Mouse (Mus musculus): ENCODE measurements around the gene Ptgs1. TPM values are rescaled to one million over a fixed set of nuclear protein-coding genes. Genes with fewer than 3 reads are reported as not detected.
"Not testable (repeated sequence)": the region's sequence is repeated elsewhere in the genome, so short reads cannot be mapped to it uniquely, and the experiment has no call there.

Ptgs1 gene
- 27.9 and 31.3 TPM in 2 replicates for polyA plus RNA-seq (2015; fragmentation: Nextera tagmentation; extraction: Ambion mirVana)

GRCm38 (mm10) chr2:36230366-36230765 lies at the start of gene Ptgs1:
TSS of gene Ptgs1 (plus strand) at chr2:36230426.
- WGBS: under 1% methylated on average over 18 of the region's 18 CpGs
- Histone ChIP-seq H3K9me3 (no peaks in the 10 kb centered on the region), H3K4me1 (peaks cover 25% of the 10 kb centered on the region), H3K9ac (no peak within 1 kb of the TSS), H3K4me2 (peak within 1 kb of the TSS; percentile 84), H3K4me3 (replicated peaks) (peak within 1 kb of the TSS; percentile 54), H3K27me3 (replicated peaks) (no peaks in the 10 kb centered on the region), H3K36me3 (no peaks in the 10 kb centered on the region), H3K27ac (peak within 1 kb of the TSS; percentile 9)
- ATAC-seq (ENCODE audit: insufficient read depth, low FRiP score, low read depth): peak; percentile 41; the same call in 1 of the 2 replicates

- not testable (repeated sequence) for H3K36me3 ChIP-seq; H3K4me3 ChIP-seq (replicated peaks); H3K9me3 ChIP-seq; H3K27me3 ChIP-seq (replicated peaks); H3K4me1 ChIP-seq; H3K27ac ChIP-seq; H3K9ac ChIP-seq; ATAC-seq (ENCODE audit: insufficient read depth, low FRiP score, low read depth); H3K4me2 ChIP-seq
- WGBS: 84% methylated on average over 4 of the region's 4 CpGs
These were observed 48.4 kb upstream of the Ptgs1 start for GRCm38 (mm10) chr2:36181587-36182368.

GRCm38 (mm10) chr2:36183278-36183677 lies 46.9 kb upstream of the Ptgs1 start:
- 44% methylated on average over 2 of the region's 2 CpGs for WGBS
- Histone ChIP-seq H3K4me1 (no peaks in the 10 kb centered on the region), H3K9me3 (no peaks in the 10 kb centered on the region), H3K36me3 (no peaks in the 10 kb centered on the region), H3K9ac (no peak overlapping the region), H3K27ac (peak overlapping the region; percentile 63; the same call in 1 of the 2 replicates), H3K4me3 (replicated peaks) (no peak overlapping the region), H3K4me2 (no peak overlapping the region), H3K27me3 (replicated peaks) (no peaks in the 10 kb centered on the region)
- 0 out of 2 replicates have a peak, but pooled peaks have one; percentile 31 for ATAC-seq (ENCODE audit: insufficient read depth, low FRiP score, low read depth)

GRCm38 (mm10) chr2:36184192-36184591 lies 46.0 kb upstream of the Ptgs1 start:
- Histone ChIP-seq H3K4me1 (no peaks in the 10 kb centered on the region), H3K4me2 (no peak overlapping the region), H3K4me3 (replicated peaks) (no peak overlapping the region), H3K27me3 (replicated peaks) (no peaks in the 10 kb centered on the region), H3K36me3 (no peaks in the 10 kb centered on the region), H3K9me3 (no peaks in the 10 kb centered on the region), H3K27ac (peak overlapping the region; percentile 83), H3K9ac (no peak overlapping the region)
- peak; percentile 75; the same call in 1 of the 2 replicates for ATAC-seq (ENCODE audit: insufficient read depth, low FRiP score, low read depth)
- 73% methylated on average over 2 of the region's 2 CpGs for WGBS

- 0 out of 2 replicates have a peak, but pooled peaks have one; percentile 13 for ATAC-seq (ENCODE audit: insufficient read depth, low FRiP score, low read depth)
- Histone ChIP-seq H3K27ac (peak overlapping the region; percentile 83), H3K4me3 (replicated peaks) (no peak overlapping the region), H3K9ac (no peak overlapping the region), H3K27me3 (replicated peaks) (no peaks in the 10 kb centered on the region), H3K9me3 (no peaks in the 10 kb centered on the region), H3K4me2 (no peak overlapping the region), H3K36me3 (no peaks in the 10 kb centered on the region), H3K4me1 (no peaks in the 10 kb centered on the region)
- WGBS: 40% methylated on average over 6 of the region's 6 CpGs
These were observed 45.4 kb upstream of the Ptgs1 start for GRCm38 (mm10) chr2:36184876-36185275.

- not testable (repeated sequence) for H3K36me3 ChIP-seq; ATAC-seq (ENCODE audit: insufficient read depth, low FRiP score, low read depth); H3K9me3 ChIP-seq; H3K4me2 ChIP-seq; H3K27me3 ChIP-seq (replicated peaks); H3K4me3 ChIP-seq (replicated peaks); H3K4me1 ChIP-seq; H3K9ac ChIP-seq; H3K27ac ChIP-seq
- WGBS: 80% methylated on average over 6 of the region's 6 CpGs
These were observed 41.0 kb upstream of the Ptgs1 start for GRCm38 (mm10) chr2:36189200-36189599.

GRCm38 (mm10) chr2:36191098-36191941 lies 38.9 kb upstream of the Ptgs1 start:
- no peak for ATAC-seq (ENCODE audit: insufficient read depth, low FRiP score, low read depth)
- H3K4me1 ChIP-seq: 0 out of 2 replicates have a peak, but pooled peaks cover 4% of the 10 kb centered on the region
- no peaks in the 10 kb centered on the region for H3K27me3 ChIP-seq (replicated peaks)
- no peak overlapping the region for H3K4me2 ChIP-seq
- H3K9me3 ChIP-seq: no peaks in the 10 kb centered on the region
- WGBS: 25% methylated on average over 12 of the region's 12 CpGs
- no peak overlapping the region for H3K9ac ChIP-seq
- H3K36me3 ChIP-seq: no peaks in the 10 kb centered on the region
- no peak overlapping the region for H3K4me3 ChIP-seq (replicated peaks)
- H3K27ac ChIP-seq: 0 out of 2 replicates have a peak overlapping the region, but pooled peaks have one; percentile 48

GRCm38 (mm10) chr2:36197021-36197420 lies 33.2 kb upstream of the Ptgs1 start:
- no peaks in the 10 kb centered on the region for H3K9me3 ChIP-seq
- 67% methylated on average over 3 of the region's 3 CpGs for WGBS
- no peak overlapping the region for H3K27ac ChIP-seq
- peaks cover 6% of the 10 kb centered on the region; the same call in 1 of the 2 replicates for H3K27me3 ChIP-seq (replicated peaks)
- H3K4me3 ChIP-seq (replicated peaks): no peak overlapping the region
- H3K36me3 ChIP-seq: no peaks in the 10 kb centered on the region
- no peak overlapping the region for H3K4me2 ChIP-seq
- no peak overlapping the region for H3K9ac ChIP-seq
- ATAC-seq (ENCODE audit: insufficient read depth, low FRiP score, low read depth): no peak
- H3K4me1 ChIP-seq: peaks cover 10% of the 10 kb centered on the region

- Histone ChIP-seq H3K27me3 (replicated peaks) (peaks cover 18% of the 10 kb centered on the region), H3K4me3 (replicated peaks) (0 out of 2 replicates have a peak overlapping the region, but pooled peaks have one; percentile 5), H3K9me3 (no peaks in the 10 kb centered on the region), H3K4me1 (peaks cover 19% of the 10 kb centered on the region), H3K9ac (no peak overlapping the region), H3K36me3 (no peaks in the 10 kb centered on the region), H3K4me2 (peak overlapping the region; percentile 30), H3K27ac (no peak overlapping the region)
- peak; percentile 90 for ATAC-seq (ENCODE audit: insufficient read depth, low FRiP score, low read depth)
- 26% methylated on average over 20 of the region's 20 CpGs for WGBS
These were observed 32.0 kb upstream of the Ptgs1 start for GRCm38 (mm10) chr2:36197919-36198881.

- H3K9ac ChIP-seq: no peak overlapping the region
- 44% methylated on average over 3 of the region's 3 CpGs for WGBS
- H3K36me3 ChIP-seq: no peaks in the 10 kb centered on the region
- H3K4me3 ChIP-seq (replicated peaks): no peak overlapping the region
- H3K27ac ChIP-seq: no peak overlapping the region
- no peaks in the 10 kb centered on the region for H3K9me3 ChIP-seq
- H3K27me3 ChIP-seq (replicated peaks): peaks cover 24% of the 10 kb centered on the region
- ATAC-seq (ENCODE audit: insufficient read depth, low FRiP score, low read depth): peak; percentile 17; the same call in 1 of the 2 replicates
- H3K4me2 ChIP-seq: peak overlapping the region; percentile 30; the same call in 1 of the 2 replicates
- peaks cover 25% of the 10 kb centered on the region for H3K4me1 ChIP-seq
These were observed 31.4 kb upstream of the Ptgs1 start for GRCm38 (mm10) chr2:36198882-36199262.

- H3K27ac ChIP-seq: no peak overlapping the region
- peaks cover 37% of the 10 kb centered on the region for H3K27me3 ChIP-seq (replicated peaks)
- no peak overlapping the region for H3K4me2 ChIP-seq
- H3K4me1 ChIP-seq: peaks cover 25% of the 10 kb centered on the region
- no peaks in the 10 kb centered on the region for H3K36me3 ChIP-seq
- ATAC-seq (ENCODE audit: insufficient read depth, low FRiP score, low read depth): peak; percentile 38; the same call in 1 of the 2 replicates
- no peak overlapping the region for H3K4me3 ChIP-seq (replicated peaks)
- 63% methylated on average over 2 of the region's 2 CpGs for WGBS
- no peaks in the 10 kb centered on the region for H3K9me3 ChIP-seq
- H3K9ac ChIP-seq: no peak overlapping the region
These were observed 29.4 kb upstream of the Ptgs1 start for GRCm38 (mm10) chr2:36200813-36201212.

Data from stomach, embryonic 15.5 days (tissue).